Mouse (Mus musculus) forebrain, embryonic 12.5 days (tissue): ENCODE data around the gene Psmd12. TPM values are rescaled to one million over a fixed set of nuclear protein-coding genes. Genes with fewer than 3 reads are reported as not detected.
"Not testable (repeated sequence)": the region's sequence is repeated elsewhere in the genome, so short reads cannot be mapped to it uniquely, and the experiment has no call there.

Experiments
- ATAC-seq: fragments of 200-750 bp; cut with Nextera tagmentation; 2 replicates; pipeline ENCODE4 v1.8.0; 2017; ENCODE audit warnings: moderate TSS enrichment; ENCODE audit not compliant: low FRiP score
- H3K27ac ChIP-seq: fragments of 300-500 bp; sonication (generic); 2 replicates; pipeline ENCODE4 v1.5.1; 2016; ENCODE audit warnings: mild to moderate bottlenecking
- H3K27me3 ChIP-seq: fragments of 300-500 bp; sonication (generic); 2 replicates; pipeline ENCODE4 v1.6.1; 2016; ENCODE audit warnings: mild to moderate bottlenecking
- H3K36me3 ChIP-seq: fragments of 300-500 bp; sonication (generic); replicated peaks from 2 replicates; pipeline ENCODE4 v1.6.1; 2016; ENCODE audit warnings: mild to moderate bottlenecking
- H3K4me1 ChIP-seq: fragments of 300-500 bp; sonication (generic); 2 replicates; pipeline ENCODE4 v1.6.1; 2016
- H3K4me2 ChIP-seq: fragments of 300-500 bp; sonication (generic); 2 replicates; pipeline ENCODE4 v1.6.1; 2016; ENCODE audit warnings: mild to moderate bottlenecking, moderate library complexity
- H3K4me3 ChIP-seq: fragments of 300-500 bp; sonication (generic); replicated peaks from 2 replicates; pipeline ENCODE4 v1.5.1; 2016; ENCODE audit warnings: mild to moderate bottlenecking
- H3K9ac ChIP-seq: fragments of 300-500 bp; sonication (generic); 2 replicates; pipeline ENCODE4 v1.6.1; 2016; ENCODE audit warnings: mild to moderate bottlenecking
- H3K9me3 ChIP-seq: fragments of 300-500 bp; sonication (generic); 2 replicates; pipeline ENCODE4 v1.6.1; 2016
- WGBS: fragments of 180-500 bp; shearing (Covaris S2); methylation state at CpG from one replicate; pipeline ENCODE4 v1.1.7; 2016; 5-methylcytosine and 5-hydroxymethylcytosine counted together
- polyA plus RNA-seq: library from polyadenylated mRNA; unstranded; fragments of >200 nt; fragmentation: Nextera tagmentation; extraction: Ambion mirVana; gene quantifications from 2 replicates; pipeline ENCODE4 v1.2.1, GENCODE M21; 2016

The Psmd12 gene
- polyA plus RNA-seq, 1 experiment from 2014 or later = 196 TPM

GRCm38 (mm10) chr11:107484341-107484740 is 5.1 kb downstream of the Psmd12 start:
- H3K9me3 ChIP-seq = no peaks in the 10 kb centered on the region
- ATAC-seq = no peak
- no peak overlapping the region for H3K27ac ChIP-seq
- H3K4me2 ChIP-seq = no peak overlapping the region
- no peak overlapping the region for H3K9ac ChIP-seq
- H3K27me3 ChIP-seq = no peaks in the 10 kb centered on the region
- WGBS = 97% methylated on average over 3 of the region's 3 CpGs
- H3K4me3 ChIP-seq = no peak overlapping the region
- H3K36me3 ChIP-seq = peaks cover 45% of the 10 kb centered on the region
- peaks cover 16% of the 10 kb centered on the region for H3K4me1 ChIP-seq

GRCm38 (mm10) chr11:107502801-107503200 is 23.5 kb downstream of the Psmd12 start:
- Histone ChIP-seq H3K9ac (no peak overlapping the region), H3K36me3 (peaks cover 26% of the 10 kb centered on the region), H3K27ac (no peak overlapping the region), H3K27me3 (no peaks in the 10 kb centered on the region), H3K4me3 (no peak overlapping the region), H3K9me3 (no peaks in the 10 kb centered on the region), H3K4me1 (no peaks in the 10 kb centered on the region), H3K4me2 (no peak overlapping the region)
- 85% methylated on average over 8 of the region's 8 CpGs for WGBS
- ATAC-seq = no peak

DNA sequence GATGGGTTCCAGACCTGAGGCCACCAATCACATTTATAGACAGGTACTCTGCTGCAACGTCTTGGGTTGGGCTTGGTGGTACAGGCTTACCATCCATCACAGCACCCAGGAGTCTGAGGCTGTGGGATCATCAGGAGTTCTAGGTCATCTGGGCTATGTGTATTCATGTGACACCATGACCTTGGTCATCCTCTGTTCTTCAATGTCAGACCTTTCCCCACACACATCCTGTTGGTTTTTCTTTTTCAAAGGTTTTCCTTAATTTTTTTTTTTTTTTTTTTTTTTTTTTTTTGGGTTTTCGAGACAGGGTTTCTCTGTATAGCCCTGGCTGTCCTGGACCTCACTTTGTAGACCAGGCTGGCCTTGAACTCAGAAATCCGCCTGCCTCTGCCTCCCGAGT is 25.1 kb downstream of the Psmd12 start:
- not testable (repeated sequence) for H3K9me3 ChIP-seq, H3K4me1 ChIP-seq, ATAC-seq, H3K27ac ChIP-seq, H3K4me2 ChIP-seq, H3K27me3 ChIP-seq, H3K9ac ChIP-seq, H3K4me3 ChIP-seq
- 95% methylated on average over 3 of the region's 4 CpGs for WGBS
- H3K36me3 ChIP-seq = peaks cover 15% of the 10 kb centered on the region

DNA sequence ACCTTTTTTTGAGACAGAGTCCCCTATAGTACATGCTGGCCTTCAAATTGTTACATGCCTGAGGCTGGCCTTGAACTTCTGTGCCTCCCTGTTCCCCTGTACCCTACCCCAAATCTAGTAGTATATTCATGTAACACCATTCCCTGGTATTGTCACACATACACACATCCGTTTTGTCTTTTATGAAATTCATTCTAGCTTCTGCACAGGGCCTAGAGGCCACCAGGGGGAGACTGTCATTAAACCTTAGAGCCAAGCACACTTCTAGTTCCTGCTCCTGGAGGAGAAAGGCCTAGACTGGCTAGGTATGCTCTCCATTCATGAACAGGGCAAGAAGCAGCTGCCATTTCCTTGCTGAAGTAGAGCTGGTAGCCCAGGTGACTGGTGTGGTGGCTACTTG is 27.0 kb downstream of the Psmd12 start:
- Histone ChIP-seq H3K27ac (no peak overlapping the region), H3K36me3 (peaks cover 3% of the 10 kb centered on the region), H3K4me1 (peaks cover 17% of the 10 kb centered on the region), H3K4me3 (no peak overlapping the region), H3K9ac (no peak overlapping the region), H3K27me3 (no peaks in the 10 kb centered on the region), H3K9me3 (no peaks in the 10 kb centered on the region), H3K4me2 (no peak overlapping the region)
- no peak for ATAC-seq
- WGBS = 58% methylated on average over 1 of the region's 1 CpGs

DNA sequence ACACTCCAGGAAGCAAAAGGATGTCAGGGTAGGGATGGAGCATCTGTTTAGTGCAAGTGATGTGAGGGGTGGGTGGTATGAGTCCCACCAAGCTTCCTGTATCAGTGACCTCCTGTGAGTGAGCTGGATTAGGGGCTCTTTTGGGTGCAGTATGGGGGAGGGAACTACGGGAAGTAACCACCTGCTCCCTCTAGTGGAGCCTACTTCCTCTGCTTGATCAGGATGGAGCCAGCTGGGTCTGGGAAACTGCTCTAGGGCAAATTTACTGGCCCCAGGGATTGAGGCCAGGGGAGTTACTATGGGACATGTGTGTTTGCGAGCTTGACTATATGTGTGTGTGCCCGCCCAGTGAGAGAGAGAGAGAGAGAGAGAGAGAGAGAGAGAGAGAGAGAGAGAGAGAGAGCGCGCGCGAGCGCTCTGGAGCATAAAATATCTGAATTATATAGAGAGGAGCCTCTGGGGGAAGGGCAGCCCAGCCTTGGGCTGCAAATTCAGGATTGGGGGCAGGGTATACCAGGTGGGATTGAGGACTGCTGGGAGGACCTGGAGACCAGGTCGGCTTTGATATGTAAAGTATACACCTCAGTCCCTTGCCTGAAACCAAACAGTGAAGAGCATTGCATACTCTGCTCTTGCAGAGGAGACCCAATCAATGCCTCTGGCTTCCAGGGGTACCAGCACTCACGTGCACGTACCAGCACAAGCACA is 30.5 kb downstream of the Psmd12 start:
- H3K9ac ChIP-seq = no peak overlapping the region
- no peaks in the 10 kb centered on the region for H3K9me3 ChIP-seq
- no peaks in the 10 kb centered on the region for H3K27me3 ChIP-seq
- H3K4me2 ChIP-seq = peak overlapping the region; percentile 21
- no peaks in the 10 kb centered on the region for H3K36me3 ChIP-seq
- no peak overlapping the region for H3K4me3 ChIP-seq
- 23% methylated on average over 11 of the region's 11 CpGs for WGBS
- peak; percentile 20; the same call in 1 of the 2 replicates for ATAC-seq
- no peak overlapping the region for H3K27ac ChIP-seq
- H3K4me1 ChIP-seq = peaks cover 17% of the 10 kb centered on the region

- H3K27ac ChIP-seq = no peak overlapping the region
- H3K9ac ChIP-seq = no peak overlapping the region
- H3K36me3 ChIP-seq = no peaks in the 10 kb centered on the region
- peak overlapping the region; percentile 32; the same call in 1 of the 2 replicates for H3K4me2 ChIP-seq
- 4% methylated on average over 18 of the region's 18 CpGs for WGBS
- ATAC-seq = no peak
- no peak overlapping the region for H3K4me3 ChIP-seq
- H3K9me3 ChIP-seq = no peaks in the 10 kb centered on the region
- H3K27me3 ChIP-seq = no peaks in the 10 kb centered on the region
- peaks cover 17% of the 10 kb centered on the region for H3K4me1 ChIP-seq
Measured at GRCm38 (mm10) chr11:107510362-107511269, 31.3 kb downstream of the Psmd12 start.

GRCm38 (mm10) chr11:107511954-107512353 is 32.7 kb downstream of the Psmd12 start:
- H3K4me3 ChIP-seq, H3K4me2 ChIP-seq, H3K9me3 ChIP-seq, H3K9ac ChIP-seq, H3K27ac ChIP-seq, H3K36me3 ChIP-seq, ATAC-seq, H3K27me3 ChIP-seq: not testable (repeated sequence)
- H3K4me1 ChIP-seq = peaks cover 17% of the 10 kb centered on the region
- 55% methylated on average over 5 of the region's 5 CpGs for WGBS

- Histone ChIP-seq H3K4me1 (peaks cover 17% of the 10 kb centered on the region), H3K4me3 (no peak overlapping the region), H3K27me3 (no peaks in the 10 kb centered on the region), H3K36me3 (no peaks in the 10 kb centered on the region), H3K9me3 (no peaks in the 10 kb centered on the region), H3K9ac (no peak overlapping the region), H3K27ac (no peak overlapping the region), H3K4me2 (no peak overlapping the region)
- no peak for ATAC-seq
- 81% methylated on average over 10 of the region's 10 CpGs for WGBS
Measured at GRCm38 (mm10) chr11:107513047-107513446, 33.8 kb downstream of the Psmd12 start.

- no peaks in the 10 kb centered on the region for H3K27me3 ChIP-seq
- no peak overlapping the region for H3K4me2 ChIP-seq
- ATAC-seq = no peak
- no peaks in the 10 kb centered on the region for H3K36me3 ChIP-seq
- no peak overlapping the region for H3K4me3 ChIP-seq
- H3K9me3 ChIP-seq = no peaks in the 10 kb centered on the region
- WGBS = 81% methylated on average over 2 of the region's 2 CpGs
- no peaks in the 10 kb centered on the region for H3K4me1 ChIP-seq
- H3K9ac ChIP-seq = no peak overlapping the region
- no peak overlapping the region for H3K27ac ChIP-seq
Measured at GRCm38 (mm10) chr11:107516387-107516786, 37.1 kb downstream of the Psmd12 start.

GRCm38 (mm10) chr11:107518645-107519429 is 39.6 kb downstream of the Psmd12 start:
- Histone ChIP-seq H3K4me2 (no peak overlapping the region), H3K36me3 (no peaks in the 10 kb centered on the region), H3K9ac (no peak overlapping the region), H3K4me1 (no peaks in the 10 kb centered on the region), H3K27ac (no peak overlapping the region), H3K27me3 (no peaks in the 10 kb centered on the region), H3K4me3 (no peak overlapping the region), H3K9me3 (no peaks in the 10 kb centered on the region)
- WGBS = 79% methylated on average over 5 of the region's 5 CpGs
- ATAC-seq = no peak

DNA sequence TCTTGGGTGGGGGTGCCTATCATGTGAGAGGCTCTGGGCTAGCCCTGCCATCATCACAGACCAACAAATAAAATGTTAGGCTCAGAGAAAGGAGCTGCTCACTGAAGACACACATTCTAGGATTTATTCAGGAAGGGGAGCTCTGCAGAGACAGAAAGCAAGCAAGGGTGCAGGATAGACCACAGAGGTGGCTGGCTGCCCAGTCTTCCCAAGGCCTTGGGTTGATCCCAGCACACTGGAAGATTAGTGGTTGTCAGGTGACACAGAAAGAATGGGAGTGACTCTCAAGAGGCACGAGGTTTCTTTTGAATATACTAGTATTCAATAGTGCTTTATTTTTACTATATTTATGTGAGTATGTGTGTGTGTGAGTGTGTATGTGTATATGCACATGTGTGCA is 41.9 kb downstream of the Psmd12 start:
- H3K4me2 ChIP-seq = no peak overlapping the region
- 67% methylated on average over 1 of the region's 1 CpGs for WGBS
- no peak overlapping the region for H3K9ac ChIP-seq
- no peak overlapping the region for H3K4me3 ChIP-seq
- no peaks in the 10 kb centered on the region for H3K27me3 ChIP-seq
- H3K9me3 ChIP-seq = no peaks in the 10 kb centered on the region
- H3K36me3 ChIP-seq = no peaks in the 10 kb centered on the region
- no peak overlapping the region for H3K27ac ChIP-seq
- no peaks in the 10 kb centered on the region for H3K4me1 ChIP-seq
- no peak for ATAC-seq

DNA sequence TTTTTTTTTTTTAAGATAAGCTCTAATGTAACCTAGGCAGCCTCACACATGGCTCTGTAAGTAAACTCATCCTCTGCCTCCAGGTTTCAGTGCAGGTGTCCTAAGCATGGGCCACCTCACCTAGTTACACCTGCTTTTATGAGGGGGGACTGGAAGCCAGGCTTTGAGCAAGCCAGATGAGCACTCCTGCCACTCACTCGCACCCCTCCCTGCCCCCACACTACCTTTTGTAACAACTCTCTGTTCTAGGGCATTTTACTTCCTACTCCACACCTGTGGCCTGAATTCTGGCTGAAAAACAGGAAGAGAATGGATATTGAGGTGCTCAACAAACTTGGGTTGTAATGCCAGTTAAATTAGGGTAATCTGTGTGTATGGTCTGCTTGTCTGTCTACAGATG is 45.7 kb downstream of the Psmd12 start:
- no peak overlapping the region for H3K4me2 ChIP-seq
- 92% methylated on average over 1 of the region's 1 CpGs for WGBS
- no peak for ATAC-seq
- H3K27ac ChIP-seq = no peak overlapping the region
- no peaks in the 10 kb centered on the region for H3K36me3 ChIP-seq
- no peak overlapping the region for H3K4me3 ChIP-seq
- no peak overlapping the region for H3K9ac ChIP-seq
- H3K27me3 ChIP-seq = no peaks in the 10 kb centered on the region
- H3K9me3 ChIP-seq = no peaks in the 10 kb centered on the region
- H3K4me1 ChIP-seq = no peaks in the 10 kb centered on the region
